Mouse (Mus musculus) C2C12 (cell line): Measurements from ENCODE around the gene Nptx1. TPM values are rescaled to one million over a fixed set of nuclear protein-coding genes. Genes with fewer than 3 reads are reported as not detected.

Source experiments
- H3K27me3 ChIP-seq: one replicate; pipeline ENCODE4 v1.6.1; 2011; ENCODE audit not compliant: control insufficient read depth, insufficient read depth, insufficient read length
- H3K36me3 ChIP-seq: one replicate; pipeline ENCODE4 v1.6.1; 2011; ENCODE audit not compliant: control insufficient read depth, insufficient read depth
- H3K4me3 ChIP-seq: one replicate; pipeline ENCODE4 v1.5.1; 2011; ENCODE audit warnings: mild to moderate bottlenecking, control low read depth; ENCODE audit not compliant: poor library complexity, insufficient read depth, severe bottlenecking
- H3K79me2 ChIP-seq: one replicate; pipeline ENCODE4 v1.6.1; 2011; ENCODE audit not compliant: control insufficient read depth, insufficient read depth
- H3K79me3 ChIP-seq: one replicate; pipeline ENCODE4 v1.6.1; 2011; ENCODE audit warnings: low read depth, control low read depth
- H3ac ChIP-seq: one replicate; pipeline ENCODE3; 2011; ENCODE audit warnings: low read depth; ENCODE audit not compliant: control insufficient read depth, insufficient read length
- CEBPB ChIP-seq: IDR thresholded peaks from one replicate; pipeline ENCODE4 v1.6.1; 2011; ENCODE audit warnings: low read depth, mild to moderate bottlenecking, control low read depth, moderate library complexity
- CTCF ChIP-seq: IDR thresholded peaks from one replicate; pipeline ENCODE4 v1.5.1; 2011; ENCODE audit not compliant: control insufficient read depth, insufficient read depth, insufficient read length
- FOSL1 ChIP-seq: IDR thresholded peaks from one replicate; pipeline ENCODE4 v1.8.0; 2011; ENCODE audit warnings: mild to moderate bottlenecking, low read length; ENCODE audit not compliant: poor library complexity, insufficient read depth, severe bottlenecking
- MAX ChIP-seq: IDR thresholded peaks from one replicate; pipeline ENCODE4 v1.6.1; 2011; ENCODE audit warnings: mild to moderate bottlenecking, control low read depth
- MYOD1 ChIP-seq: IDR thresholded peaks from one replicate; pipeline ENCODE4 v1.6.1; 2011; ENCODE audit warnings: low read depth; ENCODE audit not compliant: control insufficient read depth, insufficient read length
- MYOG ChIP-seq: IDR thresholded peaks from one replicate; pipeline ENCODE4 v1.6.1; 2011; ENCODE audit not compliant: control insufficient read depth, insufficient read length; ENCODE audit errors: extremely low read depth
- USF1 ChIP-seq: IDR thresholded peaks from one replicate; pipeline ENCODE4 v1.6.1; 2011; ENCODE audit warnings: low read depth, mild to moderate bottlenecking, control low read depth, moderate library complexity
- polyA plus RNA-seq: library from polyadenylated mRNA; unstranded; fragments of >200 nt; fragmentation: generic; extraction: Trizol; gene quantifications from one replicate; pipeline ENCODE4 v1.2.1, GENCODE M21; 2012; ENCODE audit warnings: missing spikeins

Gene Nptx1
- polyA plus RNA-seq, 1 experiment: 30.2 TPM

DNA sequence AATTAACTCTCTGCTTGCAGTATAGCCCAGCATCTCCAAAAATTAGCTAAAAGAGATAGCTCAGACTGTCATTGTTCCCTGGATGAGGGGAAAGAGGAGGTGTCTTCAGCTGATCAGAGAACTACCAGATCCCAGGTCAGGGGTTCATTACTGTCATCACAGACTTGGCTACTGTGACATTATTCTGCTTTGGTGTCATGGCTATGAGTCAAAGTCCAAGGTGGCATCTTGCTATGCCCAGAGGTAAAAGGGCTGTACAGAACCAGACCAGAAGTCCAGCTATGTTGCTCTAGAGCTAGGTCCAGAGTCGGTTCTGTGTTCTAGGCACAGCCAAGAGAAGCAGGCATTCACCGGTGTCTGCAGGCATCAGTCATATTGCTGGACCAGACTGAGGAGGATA lies 30.2 kb upstream of the Nptx1 start:
- H3K79me2 ChIP-seq: no peaks in the 10 kb centered on the region
- H3K36me3 ChIP-seq: no peaks in the 10 kb centered on the region
- no peaks in the 10 kb centered on the region for H3K79me3 ChIP-seq
- TF ChIP-seq FOSL1 (no peak), CTCF (no peak), CEBPB (no peak), USF1 (no peak), MAX (no peak), MYOG (no peak), MYOD1 (no peak)
- no peak overlapping the region for H3K4me3 ChIP-seq
- no peaks in the 10 kb centered on the region for H3K27me3 ChIP-seq
- no peak overlapping the region for H3ac ChIP-seq

- Histone ChIP-seq H3K79me2 (no peaks in the 10 kb centered on the region), H3ac (no peak overlapping the region), H3K27me3 (no peaks in the 10 kb centered on the region), H3K4me3 (no peak overlapping the region), H3K79me3 (no peaks in the 10 kb centered on the region), H3K36me3 (no peaks in the 10 kb centered on the region)
- no peak for TF ChIP-seq USF1
- no peak for TF ChIP-seq MAX
Measured at GRCm38 (mm10) chr11:119576855-119577254, 29.3 kb upstream of the Nptx1 start.

DNA sequence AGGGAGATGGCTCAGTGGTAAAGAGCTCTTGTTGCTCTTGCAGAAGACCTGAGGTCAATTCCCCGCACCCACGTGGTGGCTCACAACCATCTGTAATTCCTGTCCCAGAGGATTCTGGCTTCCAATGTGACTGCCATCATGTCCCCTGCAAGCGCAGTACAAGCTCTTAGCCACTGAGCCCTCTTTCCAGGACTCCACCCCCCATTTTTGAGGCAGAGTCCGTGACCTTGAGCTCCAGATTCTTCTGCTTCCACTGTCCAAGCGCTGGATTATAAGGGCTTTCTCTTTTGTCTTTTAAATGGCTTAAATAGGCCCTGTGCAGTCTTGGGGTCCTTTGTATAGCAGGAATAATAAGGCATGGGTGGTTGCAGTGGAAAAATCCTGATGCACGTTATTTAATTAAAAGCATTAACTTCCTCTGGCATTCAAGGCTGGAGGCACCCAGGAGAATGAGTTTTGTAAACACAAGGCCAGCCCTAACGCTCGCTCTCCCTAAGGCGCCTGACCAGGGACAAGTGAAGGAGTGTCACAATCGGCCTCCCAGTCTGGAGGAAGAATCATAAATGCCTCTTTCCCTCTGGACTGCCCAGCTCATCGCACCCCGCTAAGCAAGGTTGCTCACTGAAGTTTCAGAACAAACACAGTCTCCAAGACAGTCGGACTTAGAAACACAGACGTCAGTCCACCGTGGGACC lies 24.9 kb upstream of the Nptx1 start:
- no peaks in the 10 kb centered on the region for H3K79me3 ChIP-seq

DNA sequence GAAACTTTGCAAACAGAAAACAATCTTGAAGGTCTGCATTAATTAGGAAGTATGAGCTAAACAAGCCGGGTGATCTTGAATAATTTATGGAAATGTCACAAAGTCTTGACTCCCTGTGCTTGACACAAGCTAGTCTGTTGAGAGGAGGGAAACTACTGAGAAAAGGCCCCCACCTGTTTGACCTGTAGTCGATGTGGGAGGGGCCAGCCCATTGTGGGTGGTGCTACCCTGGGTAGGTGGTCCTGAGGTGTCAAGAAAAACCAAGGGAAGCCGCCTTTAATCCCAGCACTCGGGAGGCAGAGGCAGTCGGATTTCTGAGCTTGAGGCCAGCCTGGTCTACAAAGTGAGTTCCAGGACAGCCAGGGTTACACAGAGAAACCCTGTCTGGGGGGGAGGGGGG lies 18.6 kb upstream of the Nptx1 start:
- Histone ChIP-seq H3K4me3 (no peak overlapping the region), H3K36me3 (no peaks in the 10 kb centered on the region), H3K79me3 (no peaks in the 10 kb centered on the region)

More for the DNA sequence above, 24.9 kb upstream of the Nptx1 start:
- no peak overlapping the region for H3ac ChIP-seq
- no peaks in the 10 kb centered on the region for H3K36me3 ChIP-seq
- no peak for TF ChIP-seq MYOD1
- no peak for TF ChIP-seq USF1
- TF ChIP-seq FOSL1: no peak
- TF ChIP-seq MYOG: no peak
- no peak for TF ChIP-seq MAX
- TF ChIP-seq CTCF: no peak
- TF ChIP-seq CEBPB: no peak
- H3K4me3 ChIP-seq: no peak overlapping the region
- H3K27me3 ChIP-seq: no peaks in the 10 kb centered on the region
- H3K79me2 ChIP-seq: no peaks in the 10 kb centered on the region

DNA sequence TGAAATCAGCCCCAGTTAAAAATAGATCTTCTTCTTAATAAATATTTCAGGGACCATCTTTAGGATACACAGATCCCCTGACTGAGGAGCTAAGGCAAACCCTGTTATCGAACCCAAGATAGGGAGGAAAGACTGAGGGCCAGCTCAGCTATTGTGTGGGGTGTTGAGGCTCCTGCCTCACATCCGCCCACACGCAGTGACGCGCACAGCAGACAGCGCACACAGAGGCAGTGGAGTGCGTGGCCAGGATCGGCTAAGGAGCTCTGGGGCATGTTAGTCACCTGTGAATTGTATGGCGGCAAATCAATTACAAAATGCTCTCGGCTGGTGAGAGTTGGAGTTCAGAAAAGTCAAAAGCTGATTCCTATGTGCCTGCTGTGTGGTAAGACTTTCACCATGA lies 18.1 kb upstream of the Nptx1 start:
- TF ChIP-seq USF1: no peak
- TF ChIP-seq MYOD1: no peak
- no peak for TF ChIP-seq CEBPB
- TF ChIP-seq FOSL1: no peak
- no peak for TF ChIP-seq CTCF
- TF ChIP-seq MAX: no peak
- TF ChIP-seq MYOG: no peak

More for the DNA sequence above, 18.6 kb upstream of the Nptx1 start:
- H3ac ChIP-seq: no peak overlapping the region
- no peaks in the 10 kb centered on the region for H3K79me2 ChIP-seq
- peaks cover 32% of the 10 kb centered on the region for H3K27me3 ChIP-seq
- TF ChIP-seq CTCF (no peak), MAX (no peak), USF1 (no peak), CEBPB (no peak), MYOG (no peak), FOSL1 (no peak), MYOD1 (no peak)

GRCm38 (mm10) chr11:119565021-119565420 lies 17.5 kb upstream of the Nptx1 start:
- no peak for TF ChIP-seq MAX
- no peak for TF ChIP-seq FOSL1
- H3K79me3 ChIP-seq: no peaks in the 10 kb centered on the region

More for the DNA sequence above, 18.1 kb upstream of the Nptx1 start:
- Histone ChIP-seq H3K79me3 (no peaks in the 10 kb centered on the region), H3K36me3 (no peaks in the 10 kb centered on the region), H3K79me2 (no peaks in the 10 kb centered on the region), H3K4me3 (no peak overlapping the region), H3ac (no peak overlapping the region), H3K27me3 (peaks cover 35% of the 10 kb centered on the region)

More at GRCm38 (mm10) chr11:119565021-119565420, 17.5 kb upstream of the Nptx1 start:
- no peak overlapping the region for H3K4me3 ChIP-seq
- peaks cover 38% of the 10 kb centered on the region for H3K27me3 ChIP-seq
- no peaks in the 10 kb centered on the region for H3K79me2 ChIP-seq
- H3K36me3 ChIP-seq: no peaks in the 10 kb centered on the region
- no peak overlapping the region for H3ac ChIP-seq
